Mouse (Mus musculus): ENCODE data around the gene Tap1. TPM values are rescaled to one million over a fixed set of nuclear protein-coding genes. Genes with fewer than 3 reads are reported as not detected.

The Tap1 gene
- total RNA-seq, 4 experiments from 2014 or later: 0.82 to 1.3 (median 1.2) TPM

DNA sequence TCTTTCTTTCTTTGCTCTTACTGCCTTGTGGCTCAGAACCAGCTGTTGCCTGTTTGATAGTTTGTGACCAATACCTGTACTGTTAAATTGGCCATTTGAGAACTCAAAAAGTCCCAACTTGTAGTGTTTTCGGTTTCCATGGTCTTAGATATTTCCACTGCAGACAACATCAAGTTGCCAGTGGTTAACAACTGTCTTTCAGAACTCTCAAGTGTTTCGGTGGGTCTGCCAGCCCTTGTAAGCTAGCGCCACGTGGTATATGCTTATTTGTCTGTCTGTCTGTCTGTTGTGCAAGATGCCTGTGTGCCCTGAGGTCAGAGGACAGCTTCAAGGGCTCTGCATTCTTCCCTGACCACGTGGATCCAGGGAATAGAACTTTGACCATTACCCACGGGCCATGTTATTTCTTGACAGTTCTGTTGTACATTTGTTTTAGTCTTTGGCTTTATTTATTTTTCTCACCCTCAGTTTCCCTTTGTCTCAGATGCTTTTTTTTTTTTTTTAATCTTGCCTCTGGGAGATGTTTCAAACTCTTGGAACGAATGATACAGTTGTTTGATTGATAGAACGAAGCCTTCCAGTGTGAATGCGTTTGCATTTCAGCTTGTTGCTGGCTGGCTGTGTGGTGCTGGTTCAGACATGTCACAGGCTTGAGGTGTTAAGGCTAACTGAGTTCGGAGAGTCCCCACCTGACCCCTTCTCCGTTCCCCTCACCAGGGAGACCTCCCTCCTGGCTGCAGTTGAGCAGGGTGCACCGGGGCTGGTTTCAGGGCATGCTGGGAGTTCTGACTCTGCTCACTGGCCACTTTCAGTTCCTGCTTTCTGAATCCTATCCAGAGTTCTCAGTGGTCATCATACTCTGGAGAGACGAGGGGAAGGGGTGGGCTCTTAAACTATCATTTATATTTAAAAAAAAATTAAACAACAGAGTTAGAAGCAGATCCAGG is 7.2 kb upstream of the Tap1 start:
- no peak for DNase-seq (ENCODE audit: low spot score in 2 of 2)

DNA sequence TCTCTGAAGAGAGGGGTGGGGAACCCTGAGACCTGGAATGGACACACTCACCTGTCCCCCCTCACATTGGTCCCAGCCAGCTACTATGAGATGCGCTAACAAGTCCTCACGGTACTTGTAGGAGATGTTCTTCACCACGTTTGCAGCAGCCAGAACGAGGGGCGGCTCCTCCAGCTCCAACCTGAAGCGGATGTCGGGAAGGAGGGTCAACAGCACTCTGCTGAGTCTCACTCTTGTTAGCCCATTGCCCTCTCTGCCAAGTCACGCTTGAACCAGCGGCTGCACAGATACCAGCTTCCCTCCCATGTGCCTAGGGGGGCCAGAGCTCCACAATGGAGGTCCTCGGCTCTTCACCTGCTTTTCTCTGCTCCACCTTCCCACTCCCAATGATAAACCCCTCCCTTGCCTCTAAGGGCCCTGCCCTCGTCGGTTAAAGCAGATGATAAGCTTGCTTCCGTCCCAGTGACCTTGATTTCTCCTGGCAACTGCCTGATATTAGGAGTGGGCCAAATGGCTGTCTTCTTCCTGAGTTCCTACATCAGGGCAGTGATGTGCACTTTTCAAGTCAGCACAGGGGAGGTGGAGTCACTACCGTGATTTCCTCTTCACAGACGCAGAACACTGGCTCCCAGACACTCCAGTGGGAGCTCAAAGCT is 3.7 kb upstream of the Tap1 start:
- DNase-seq (ENCODE audit: low spot score in 2 of 2): no peak

DNA sequence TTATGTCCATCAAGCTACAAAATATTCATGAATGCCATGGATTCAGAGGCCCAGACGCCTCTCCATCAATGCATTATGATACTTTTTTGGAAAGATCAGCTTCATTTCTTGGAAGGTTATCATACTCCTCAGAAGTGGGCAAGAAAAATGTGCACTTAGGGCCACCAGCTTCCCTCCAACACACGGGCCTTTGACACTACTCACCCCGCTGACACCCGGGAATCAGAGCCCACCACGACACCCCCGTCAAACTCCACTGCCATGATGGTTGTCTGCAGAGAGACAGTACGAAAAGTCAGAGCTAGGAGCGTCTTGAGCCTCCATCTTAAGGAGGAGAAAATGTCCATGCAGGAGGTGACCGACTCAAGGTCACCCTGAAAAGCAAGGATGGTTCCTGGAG is 1.8 kb upstream of the Tap1 start:
- DNase-seq (ENCODE audit: low spot score in 2 of 2): no peak

DNA sequence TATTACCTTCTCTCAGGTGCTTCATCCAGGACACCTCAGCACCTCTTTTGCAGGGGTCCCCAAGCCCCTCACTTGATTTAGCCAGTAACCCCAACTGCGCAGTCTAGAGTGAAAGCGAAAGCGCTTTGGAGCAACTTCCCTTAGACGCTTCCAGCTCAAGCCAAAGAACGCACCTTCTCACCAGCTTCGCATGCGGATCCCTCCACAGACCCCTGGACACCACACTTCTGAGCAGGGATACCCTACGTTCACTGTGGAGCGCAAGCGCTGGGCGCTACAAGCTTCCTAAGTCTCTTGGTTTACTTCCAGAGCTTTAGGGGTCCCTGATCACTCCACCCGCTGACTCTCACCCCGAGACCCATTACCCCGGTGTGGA is 480 bp upstream of the Tap1 start:
- DNase-seq (ENCODE audit: low spot score in 2 of 2): no peak

GRCm38 (mm10) chr17:34188010-34188409 is 657 bp downstream of the Tap1 start:
- no peak for DNase-seq (ENCODE audit: low spot score in 2 of 2)

- DNase-seq (ENCODE audit: low spot score in 2 of 2): no peak
These were observed 1.6 kb downstream of the Tap1 start for GRCm38 (mm10) chr17:34188986-34189385.

DNA sequence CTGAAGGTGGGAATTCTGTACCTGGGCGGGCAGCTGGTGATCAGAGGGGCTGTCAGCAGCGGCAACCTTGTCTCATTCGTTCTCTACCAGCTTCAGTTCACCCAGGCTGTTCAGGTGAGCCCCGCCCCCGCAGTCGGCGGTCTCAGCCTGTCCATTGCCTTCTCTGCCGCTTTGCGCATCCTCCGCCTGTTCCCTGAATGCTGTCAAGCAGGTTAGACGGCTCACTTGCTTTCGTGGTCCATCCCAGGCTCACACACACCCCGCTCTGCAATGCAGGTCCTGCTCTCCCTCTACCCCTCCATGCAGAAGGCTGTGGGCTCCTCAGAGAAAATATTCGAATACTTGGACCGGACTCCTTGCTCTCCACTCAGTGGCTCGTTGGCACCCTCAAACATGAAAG is 5.5 kb downstream of the Tap1 start:
- DNase-seq (ENCODE audit: low spot score in 2 of 2): no peak

DNA sequence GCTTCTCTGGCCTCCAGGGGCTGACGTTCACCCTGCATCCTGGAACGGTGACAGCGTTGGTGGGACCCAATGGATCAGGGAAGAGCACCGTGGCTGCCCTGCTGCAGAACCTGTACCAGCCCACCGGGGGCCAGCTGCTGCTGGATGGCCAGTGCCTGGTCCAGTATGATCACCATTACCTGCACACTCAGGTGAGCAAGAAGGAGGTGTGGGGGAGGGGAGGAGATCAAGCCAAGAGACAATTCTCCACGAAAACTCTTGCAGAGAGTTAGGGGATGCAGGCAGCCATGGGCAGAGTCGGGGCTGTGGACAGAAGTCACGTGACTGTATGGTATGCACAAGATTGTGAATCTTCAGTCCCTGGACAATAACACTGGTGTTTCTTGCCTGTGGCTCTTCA is 6.1 kb downstream of the Tap1 start:
- no peak for DNase-seq (ENCODE audit: low spot score in 2 of 2)

DNA sequence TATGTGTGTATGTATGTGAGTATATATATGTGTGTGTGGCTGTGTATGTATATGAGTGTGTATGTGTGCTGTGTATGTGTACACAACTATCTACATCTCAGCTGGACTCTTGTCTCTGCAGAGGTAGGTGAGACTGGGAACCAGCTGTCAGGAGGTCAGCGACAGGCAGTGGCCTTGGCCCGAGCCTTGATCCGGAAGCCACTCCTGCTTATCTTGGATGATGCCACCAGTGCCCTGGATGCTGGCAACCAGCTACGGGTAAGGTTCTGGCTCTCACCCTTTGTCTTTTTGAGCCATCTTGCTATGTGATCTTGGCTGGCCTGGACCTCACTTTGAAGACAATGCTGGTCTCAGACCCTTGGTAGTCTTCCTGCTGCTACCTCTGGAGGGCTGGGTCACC is 7.4 kb downstream of the Tap1 start:
- no peak for DNase-seq (ENCODE audit: low spot score in 2 of 2)

DNA sequence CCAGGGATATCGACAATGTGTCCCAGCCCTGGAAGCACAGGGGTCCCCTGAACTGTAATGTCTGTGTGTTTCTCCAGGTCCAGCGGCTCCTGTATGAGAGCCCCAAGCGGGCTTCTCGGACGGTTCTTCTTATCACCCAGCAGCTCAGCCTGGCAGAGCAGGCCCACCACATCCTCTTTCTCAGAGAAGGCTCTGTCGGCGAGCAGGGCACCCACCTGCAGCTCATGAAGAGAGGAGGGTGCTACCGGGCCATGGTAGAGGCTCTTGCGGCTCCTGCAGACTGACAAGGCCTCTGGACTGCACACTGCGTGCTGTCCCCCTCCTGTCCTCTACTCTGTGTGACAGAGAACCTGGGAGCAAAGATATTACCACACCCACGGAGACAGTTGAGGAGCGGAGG is 9.1 kb downstream of the Tap1 start:
- DNase-seq (ENCODE audit: low spot score in 2 of 2): no peak

DNA sequence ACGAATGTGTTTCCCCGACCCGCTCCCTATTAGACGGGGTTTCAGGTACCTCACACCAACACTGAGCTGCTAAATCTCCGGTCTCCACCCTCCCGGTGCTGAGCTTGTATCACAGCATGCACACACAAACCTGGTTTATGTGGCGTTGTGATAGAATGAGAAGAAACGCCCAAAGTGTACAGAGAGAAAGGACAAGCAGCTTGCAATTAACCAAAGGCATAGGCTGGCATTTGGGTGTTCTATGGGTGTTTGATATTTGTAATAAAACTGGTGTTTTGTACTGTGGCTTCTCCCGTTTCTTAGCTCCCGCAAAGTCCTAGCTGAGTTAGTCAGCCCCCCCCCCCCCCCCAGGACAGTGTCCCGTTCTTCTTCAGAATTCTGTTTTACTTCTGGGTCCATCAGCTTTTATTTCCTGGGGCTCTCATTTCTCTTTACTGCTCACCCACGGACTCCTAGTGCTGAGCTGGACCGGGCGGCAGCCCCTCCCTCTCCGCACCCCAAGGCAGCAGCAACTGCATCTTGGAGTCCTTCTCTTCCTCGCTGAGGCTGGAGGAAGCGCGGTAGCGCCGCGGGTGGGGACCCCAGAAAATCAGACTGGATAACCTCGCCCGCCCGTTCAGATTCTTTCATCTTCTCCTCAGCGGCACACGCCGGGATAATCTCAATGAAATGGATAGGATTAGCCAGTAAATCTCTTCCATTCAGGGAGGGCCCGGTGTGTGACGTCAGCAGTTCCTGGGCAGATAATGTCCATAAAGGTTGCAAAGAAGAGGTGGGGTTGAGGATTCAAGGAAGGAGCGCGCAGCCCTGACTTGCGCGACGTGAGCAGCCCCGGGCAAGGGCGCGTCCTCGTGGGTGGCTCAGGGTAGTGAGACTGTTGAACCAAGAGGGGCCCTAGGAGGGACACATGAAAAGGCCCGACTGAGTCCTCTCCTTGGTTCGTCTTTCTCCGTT is 9.9 kb downstream of the Tap1 start, which contains the start of gene Psmb8:
Gene Psmb8, plus strand, starts transcription at position 781 of the 954 bp plus-strand sequence.
- peak; percentile 78 to 81 for DNase-seq (ENCODE audit: low spot score in 2 of 2)

DNA sequence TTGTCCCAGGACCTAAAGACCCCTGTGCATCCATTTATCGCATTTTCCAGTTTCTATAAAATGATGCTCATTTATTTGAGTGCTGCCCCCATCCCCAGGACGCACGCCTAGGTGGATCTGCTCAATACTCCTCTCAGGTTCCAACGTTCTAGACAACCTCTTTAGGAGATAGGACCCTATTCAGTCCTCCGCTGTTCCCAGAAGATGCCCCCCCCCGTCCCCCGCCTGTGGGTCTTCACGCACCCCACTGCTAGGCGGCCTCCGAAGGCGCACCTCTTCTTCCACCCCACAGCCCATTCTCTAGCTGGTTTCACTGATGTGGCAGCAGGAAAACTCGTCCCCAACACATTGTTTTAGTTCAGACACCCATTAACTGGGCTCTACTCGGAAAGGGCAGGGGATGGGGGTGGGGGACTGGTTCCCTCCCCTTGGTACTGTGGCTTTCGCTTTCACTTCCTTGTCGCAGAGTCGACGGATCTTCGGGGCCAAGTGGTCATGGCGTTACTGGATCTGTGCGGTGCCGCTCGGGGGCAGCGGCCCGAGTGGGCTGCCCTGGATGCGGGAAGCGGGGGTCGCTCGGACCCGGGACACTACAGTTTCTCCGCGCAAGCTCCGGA is 10.7 kb downstream of the Tap1 start:
- no peak for DNase-seq (ENCODE audit: low spot score in 2 of 2)

- no peak for DNase-seq (ENCODE audit: low spot score in 2 of 2)
These were observed 11.2 kb downstream of the Tap1 start for GRCm38 (mm10) chr17:34198521-34198912.

DNA sequence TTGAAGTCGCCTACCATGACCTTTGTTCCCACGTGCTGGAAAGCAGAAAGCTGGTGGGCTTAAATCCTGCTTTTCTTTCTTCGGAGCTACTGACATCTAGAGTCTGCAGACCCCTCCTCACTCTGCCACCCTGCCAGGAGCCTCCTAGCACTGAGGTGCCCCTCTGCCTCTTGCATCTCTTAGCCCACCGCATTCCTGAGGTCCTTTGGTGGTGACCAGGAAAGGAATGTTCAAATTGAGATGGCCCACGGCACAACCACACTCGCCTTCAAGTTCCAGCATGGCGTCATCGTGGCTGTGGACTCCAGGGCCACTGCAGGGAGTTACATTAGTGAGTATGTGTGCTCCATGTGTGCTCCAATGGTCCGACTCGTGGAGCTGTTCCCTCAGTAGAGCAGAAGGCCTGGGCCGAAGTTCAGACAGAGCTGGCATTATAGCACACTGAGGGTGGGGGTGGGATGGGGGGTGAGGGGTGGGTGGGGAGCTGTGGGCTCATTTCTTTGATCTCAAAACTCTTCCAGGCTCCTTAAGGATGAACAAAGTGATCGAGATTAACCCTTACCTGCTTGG is 11.8 kb downstream of the Tap1 start:
- no peak for DNase-seq (ENCODE audit: low spot score in 2 of 2)

GRCm38 (mm10) chr17:34200047-34200446 is 12.7 kb downstream of the Tap1 start:
- DNase-seq (ENCODE audit: low spot score in 2 of 2): no peak

DNA sequence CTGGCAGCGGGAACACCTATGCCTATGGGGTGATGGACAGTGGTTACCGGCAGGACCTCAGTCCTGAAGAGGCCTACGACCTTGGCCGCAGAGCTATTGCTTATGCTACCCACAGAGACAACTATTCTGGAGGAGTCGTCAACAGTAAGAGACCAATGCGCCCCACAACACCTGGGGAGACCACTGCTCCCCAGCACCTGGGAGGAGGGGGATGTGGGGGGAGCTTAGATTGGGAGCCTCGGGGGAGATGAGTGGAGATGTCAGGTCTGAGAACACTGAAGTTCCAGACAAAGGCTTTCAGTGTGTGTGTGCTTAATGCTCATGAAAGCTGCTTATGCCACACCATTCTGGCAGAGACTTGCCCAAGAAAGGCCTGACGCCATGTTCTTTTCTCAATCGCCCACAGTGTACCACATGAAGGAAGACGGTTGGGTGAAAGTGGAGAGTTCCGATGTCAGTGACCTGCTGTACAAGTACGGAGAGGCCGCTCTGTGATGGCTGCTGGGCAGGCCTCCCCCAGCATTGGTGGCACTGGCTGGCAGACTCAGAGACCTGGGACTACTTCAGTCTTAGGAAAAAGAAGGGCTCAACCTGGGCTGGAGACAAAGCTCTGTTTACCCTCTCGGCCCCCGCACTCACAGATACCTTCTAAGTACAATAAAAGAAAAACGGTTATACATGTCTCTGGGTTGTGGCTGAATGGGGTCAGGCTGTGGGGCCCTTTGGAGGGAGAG is 13.6 kb downstream of the Tap1 start:
- DNase-seq (ENCODE audit: low spot score in 2 of 2): no peak

DNA sequence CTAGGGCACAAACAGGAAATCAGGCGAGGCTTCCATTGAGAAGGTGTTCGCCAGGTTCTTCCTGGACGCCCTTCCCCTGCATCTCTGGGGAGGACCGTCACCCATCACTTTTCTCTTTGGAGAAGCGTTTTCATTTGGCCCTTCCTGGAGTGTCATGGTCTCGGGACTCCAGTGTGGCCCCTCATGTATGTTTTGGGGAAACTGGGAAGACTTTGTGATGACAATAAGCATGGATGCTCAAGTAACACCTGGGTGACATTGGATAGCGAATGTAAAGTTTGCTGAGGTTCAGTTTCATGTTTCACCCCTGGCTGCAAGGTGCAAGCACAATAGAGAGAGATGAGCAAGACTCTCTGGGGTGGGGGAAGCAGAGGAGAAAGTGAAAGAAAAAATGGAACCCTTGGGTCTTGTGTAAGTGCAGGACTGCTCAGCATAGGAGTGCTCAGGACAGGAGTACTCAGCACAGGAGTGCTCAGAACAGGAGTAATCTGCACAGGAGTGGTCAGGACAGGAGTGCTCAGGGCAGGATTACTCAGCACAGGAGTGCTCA is 14.2 kb downstream of the Tap1 start:
- DNase-seq (ENCODE audit: low spot score in 2 of 2): no peak

DNA sequence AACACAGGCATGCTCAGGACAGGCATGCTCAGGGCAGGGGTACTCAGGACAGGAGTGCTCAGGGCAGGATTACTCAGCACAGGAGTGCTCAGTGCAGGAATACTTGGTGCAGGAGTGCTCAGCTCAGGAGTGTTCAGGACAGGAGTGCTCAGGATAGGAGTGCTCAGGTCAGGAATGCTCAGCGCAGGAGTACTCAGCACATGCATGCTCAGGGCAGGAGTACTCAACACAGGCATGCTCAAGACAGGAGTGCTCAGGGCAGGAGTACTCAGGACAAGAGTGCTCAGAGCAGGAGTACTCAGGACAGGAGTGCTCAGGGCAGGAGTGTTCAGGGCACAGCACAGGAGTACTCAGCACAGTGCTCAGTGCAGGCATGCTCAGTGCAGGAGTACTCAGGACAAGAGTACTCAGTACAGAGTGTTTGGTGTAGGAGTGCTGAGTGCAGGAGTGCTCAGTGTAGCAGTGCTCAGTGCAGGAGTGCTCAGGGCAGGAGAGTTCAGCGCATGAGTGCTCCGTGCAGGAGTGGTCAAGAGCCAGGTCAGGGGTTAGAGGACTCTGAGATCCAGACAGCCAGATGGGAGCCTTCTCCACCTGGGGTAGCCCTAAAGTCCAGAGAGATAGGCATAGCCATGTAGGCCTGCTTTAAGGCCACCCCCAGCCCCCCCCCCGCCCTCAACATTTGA is 15.5 kb downstream of the Tap1 start:
- no peak for DNase-seq (ENCODE audit: low spot score in 2 of 2)

- DNase-seq (ENCODE audit: low spot score in 2 of 2): no peak
These were observed 16.1 kb downstream of the Tap1 start, which contains the start of gene Tap2 for GRCm38 (mm10) chr17:34203444-34203843. TSS of gene Tap2 (plus strand) at chr17:34203527.

Data from gastrocnemius, adult 8-10 months (tissue).